Mouse (Mus musculus): ENCODE measurements around the gene Ahcyl2.

- TF ChIP-seq CTCF (IDR thresholded peaks at IDR 0.05; ENCODE audit: borderline replicate concordance, extremely low read depth, insufficient read depth, insufficient read length) (no peak), POLR2A (IDR thresholded peaks at IDR 0.05; ENCODE audit: borderline replicate concordance, extremely low read depth, insufficient read depth, insufficient read length, poor library complexity, severe bottlenecking) (no peak)
These were observed 60.9 kb downstream of the Ahcyl2 start for GRCm38 (mm10) chr6:29828574-29829234.
